Comparison of ENCODE assay signal across 8 mouse cellular contexts in the genomic region with DNA sequence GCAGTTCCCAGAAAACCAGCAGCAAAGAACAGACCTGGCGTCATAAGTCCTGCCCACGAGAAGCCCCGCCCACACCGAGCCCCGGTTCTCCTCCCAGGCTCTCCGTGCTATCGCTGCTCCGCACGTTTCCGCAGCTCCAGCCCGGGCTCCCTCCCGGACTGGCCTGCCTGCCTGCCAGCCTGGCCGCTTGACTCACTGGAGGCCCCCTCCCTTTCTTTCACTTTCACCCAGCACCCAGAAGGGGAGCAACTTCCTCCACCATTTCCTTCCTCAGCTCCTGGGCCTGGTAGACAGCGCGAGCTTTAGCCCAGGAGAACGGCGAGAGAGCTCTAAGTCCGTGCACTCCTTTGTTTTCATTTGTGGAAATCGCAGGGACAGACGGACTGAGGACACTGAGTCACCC. TPM values are rescaled to one million over a fixed set of nuclear protein-coding genes. Genes with fewer than 3 reads are reported as not detected.
A peak's percentile ranks its signal among the peaks of the same experiment; 100 is the strongest.
DNase-seq lines count a peak whose midpoint lies in the region; ATAC-seq lines count a peak whose summit lies in the region.

No protein-coding gene starts in this region.

- no peaks in the 10 kb centered on the region for H3K9me3 ChIP-seq in heart, embryonic 15.5 days (replicated peaks)
- H3K9me3 ChIP-seq in liver, embryonic 16.5 days (replicated peaks; ENCODE audit: control insufficient read depth, low read length), result no peaks in the 10 kb centered on the region
- no peaks in the 10 kb centered on the region for H3K9me3 ChIP-seq in neural tube, embryonic 12.5 days

- H3K4me1 ChIP-seq in brown adipose tissue, adult 24 weeks (ENCODE audit: control insufficient read depth, insufficient read depth, insufficient read length, low read length), result peaks cover 67% of the 10 kb centered on the region
- H3K4me1 ChIP-seq in heart, embryonic 15.5 days (replicated peaks), result peaks cover 74% of the 10 kb centered on the region
- peaks cover 82% of the 10 kb centered on the region for H3K4me1 ChIP-seq in liver, embryonic 16.5 days (ENCODE audit: control insufficient read depth, low read depth, low read length)
- peaks cover 46% of the 10 kb centered on the region for H3K4me1 ChIP-seq in neural tube, embryonic 12.5 days

- H3K4me2 ChIP-seq in heart, embryonic 15.5 days, result peak overlapping the region; percentile 79
- H3K4me2 ChIP-seq in liver, embryonic 16.5 days (ENCODE audit: low read depth, low read length), result peak overlapping the region; percentile 86
- peak overlapping the region; percentile 75 for H3K4me2 ChIP-seq in neural tube, embryonic 12.5 days (replicated peaks)

- under 1% methylated on average over 20 of the region's 20 CpGs for WGBS in heart, embryonic 15.5 days
- under 1% methylated on average over 20 of the region's 20 CpGs for WGBS in liver, embryonic 16.5 days (ENCODE audit: insufficient replicate concordance)
- under 1% methylated on average over 20 of the region's 20 CpGs for WGBS in neural tube, embryonic 12.5 days

- peaks cover 32% of the 10 kb centered on the region for H3K36me3 ChIP-seq in heart, embryonic 15.5 days
- peaks cover 33% of the 10 kb centered on the region for H3K36me3 ChIP-seq in liver, embryonic 16.5 days (ENCODE audit: control insufficient read depth, insufficient read depth)
- H3K36me3 ChIP-seq in neural tube, embryonic 12.5 days, result peaks cover 33% of the 10 kb centered on the region

- H3K27ac ChIP-seq in brown adipose tissue, adult 24 weeks (replicated peaks; ENCODE audit: low read depth, low read length), result peak overlapping the region; percentile 92
- peak overlapping the region; percentile 94 for H3K27ac ChIP-seq in heart, embryonic 15.5 days
- H3K27ac ChIP-seq in liver, embryonic 16.5 days (ENCODE audit: low read length), result peak overlapping the region; percentile 97
- H3K27ac ChIP-seq in neural tube, embryonic 12.5 days, result peak overlapping the region; percentile 82

- H3K9ac ChIP-seq in heart, embryonic 15.5 days, result peak overlapping the region; percentile 60
- H3K9ac ChIP-seq in liver, embryonic 16.5 days (ENCODE audit: low read depth, low read length), result peak overlapping the region; percentile 76
- peak overlapping the region; percentile 75 for H3K9ac ChIP-seq in neural tube, embryonic 12.5 days

- H3K27me3 ChIP-seq in heart, embryonic 15.5 days, result no peaks in the 10 kb centered on the region
- H3K27me3 ChIP-seq in liver, embryonic 16.5 days (ENCODE audit: control insufficient read depth, insufficient read depth, low read depth, low read length), result no peaks in the 10 kb centered on the region
- H3K27me3 ChIP-seq in neural tube, embryonic 12.5 days (replicated peaks), result no peaks in the 10 kb centered on the region

- DNase-seq in fibroblast of lung, adult 2 months (ENCODE audit: low read depth), result peak; percentile 87
- peak; percentile 94 to 97 for DNase-seq in kidney, postnatal 25 days
- peak; percentile 76 for DNase-seq in telencephalon, adult 2 months (ENCODE audit: low read depth, low spot score)

- H3K4me3 ChIP-seq in brown adipose tissue, adult 24 weeks (ENCODE audit: insufficient read depth, low read depth, low read length), result peak overlapping the region; percentile 30
- peak overlapping the region; percentile 52 for H3K4me3 ChIP-seq in heart, embryonic 15.5 days
- peak overlapping the region; percentile 62 for H3K4me3 ChIP-seq in liver, embryonic 16.5 days (ENCODE audit: low read depth, low read length)
- H3K4me3 ChIP-seq in neural tube, embryonic 12.5 days, result peak overlapping the region; percentile 34

- peak; percentile 81 for ATAC-seq in CD4-positive, CD25-positive, alpha-beta regulatory T cell, adult 4 months
- peak; percentile 79 for ATAC-seq in heart, embryonic 15.5 days (replicated peaks; ENCODE audit: insufficient number of reproducible peaks, insufficient read depth, low FRiP score, low read depth)
- ATAC-seq in liver, embryonic 16.5 days (ENCODE audit: low read depth), result peak; percentile 88
- peak; percentile 71 for ATAC-seq in neural tube, embryonic 12.5 days (ENCODE audit: low FRiP score, low read depth)

RNA-seq across cellular contexts. Expression of gene Pnma1, which starts 27.4 kb away (rescaled TPM):
- polyA plus RNA-seq in CD4-positive, CD25-positive, alpha-beta regulatory T cell, adult 4 months (2017; shearing (Covaris generic)), result not detected
- not detected in 2 replicates for polyA plus RNA-seq in brown adipose tissue, adult 24 weeks (2012; ENCODE audit: insufficient read depth, insufficient read length, missing spikeins)
- 0.42 and 0.55 TPM in 2 replicates for polyA plus RNA-seq in heart, embryonic 15.5 days (2015; fragmentation: Nextera tagmentation; extraction: Ambion mirVana)
- 0.12 and 0.14 TPM in 2 replicates for polyA plus RNA-seq in liver, embryonic 16.5 days (2015; fragmentation: Nextera tagmentation; extraction: Ambion mirVana)
- polyA plus RNA-seq in neural tube, embryonic 12.5 days (2016; fragmentation: Nextera tagmentation; extraction: Ambion mirVana), result 2.8 and 3.2 TPM in 2 replicates

RNA-seq across cellular contexts. Expression of gene Elmsan1, which starts 43.0 kb away (rescaled TPM):
- polyA plus RNA-seq in CD4-positive, CD25-positive, alpha-beta regulatory T cell, adult 4 months (2017; shearing (Covaris generic)), result 1 to 10 TPM; 7.3 to 8.2 TPM
- 6.9 and 9.5 TPM in 2 replicates for polyA plus RNA-seq in brown adipose tissue, adult 24 weeks (2012; ENCODE audit: insufficient read depth, insufficient read length, missing spikeins)
- polyA plus RNA-seq in heart, embryonic 15.5 days (2015; fragmentation: Nextera tagmentation; extraction: Ambion mirVana), result 6.0 and 10.0 TPM in 2 replicates
- polyA plus RNA-seq in liver, embryonic 16.5 days (2015; fragmentation: Nextera tagmentation; extraction: Ambion mirVana), result 6.9 and 7.8 TPM in 2 replicates
- 6.1 and 6.3 TPM in 2 replicates for polyA plus RNA-seq in neural tube, embryonic 12.5 days (2016; fragmentation: Nextera tagmentation; extraction: Ambion mirVana)

Comparison
In these comparisons a context has a peak if more than half of its experiments do, and no peak if none do; other contexts are left out.
1. Peak in every context shown above with its lines: DNase-seq, ATAC-seq, H3K4me3 ChIP-seq and H3K27ac ChIP-seq.